Mouse (Mus musculus): Measurements from ENCODE around the gene Hist1h2bf. TPM values are rescaled to one million over a fixed set of nuclear protein-coding genes. Genes with fewer than 3 reads are reported as not detected.
A peak's percentile ranks its signal among the peaks of the same experiment; 100 is the strongest.
"Not testable (repeated sequence)": the region's sequence is repeated elsewhere in the genome, so short reads cannot be mapped to it uniquely, and the experiment has no call there.

Gene Hist1h2bf
- polyA plus RNA-seq, 1 experiment from 2014 or later = 0.97 TPM

DNA sequence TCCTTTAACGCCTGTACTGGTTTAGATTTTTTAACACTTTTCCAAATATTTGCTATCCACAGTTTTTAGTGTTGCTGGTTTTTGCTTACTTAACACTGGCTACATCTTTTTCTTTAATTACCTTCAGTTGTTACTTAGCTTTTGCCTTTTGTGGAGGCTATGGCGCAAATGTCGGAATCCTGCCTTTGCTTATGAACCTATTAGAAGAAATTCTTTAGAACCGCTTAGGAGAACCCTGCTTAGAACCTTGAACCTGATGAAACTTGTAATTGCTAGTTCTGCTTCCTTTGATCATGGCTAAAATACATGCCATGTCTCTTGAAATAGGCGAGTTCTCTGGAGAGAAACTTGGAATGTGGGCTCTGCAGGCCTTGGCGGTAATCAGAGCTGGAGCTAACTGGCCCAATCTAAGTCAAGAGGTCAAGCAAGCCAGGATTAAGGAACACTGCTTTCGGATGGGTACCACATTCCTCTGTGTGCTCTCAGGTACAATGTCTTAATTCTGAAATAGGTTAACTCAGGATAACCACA is 2.4 kb upstream of the Hist1h2bf start:
- no peaks in the 10 kb centered on the region for H3K9me3 ChIP-seq (replicated peaks)
- ATAC-seq (replicated peaks; ENCODE audit: insufficient number of reproducible peaks, insufficient read depth, low FRiP score, low read depth) = no peak
- H3K9ac ChIP-seq = peak overlapping the region; percentile 61
- peak overlapping the region; percentile 47 for H3K4me3 ChIP-seq
- H3K27me3 ChIP-seq = no peaks in the 10 kb centered on the region
- H3K27ac ChIP-seq = peak overlapping the region; percentile 77
- peak overlapping the region; percentile 73 for H3K4me2 ChIP-seq
- peaks cover 38% of the 10 kb centered on the region for H3K4me1 ChIP-seq (replicated peaks)
- no peaks in the 10 kb centered on the region for H3K36me3 ChIP-seq
- 22% methylated on average over 7 of the region's 7 CpGs for WGBS

DNA sequence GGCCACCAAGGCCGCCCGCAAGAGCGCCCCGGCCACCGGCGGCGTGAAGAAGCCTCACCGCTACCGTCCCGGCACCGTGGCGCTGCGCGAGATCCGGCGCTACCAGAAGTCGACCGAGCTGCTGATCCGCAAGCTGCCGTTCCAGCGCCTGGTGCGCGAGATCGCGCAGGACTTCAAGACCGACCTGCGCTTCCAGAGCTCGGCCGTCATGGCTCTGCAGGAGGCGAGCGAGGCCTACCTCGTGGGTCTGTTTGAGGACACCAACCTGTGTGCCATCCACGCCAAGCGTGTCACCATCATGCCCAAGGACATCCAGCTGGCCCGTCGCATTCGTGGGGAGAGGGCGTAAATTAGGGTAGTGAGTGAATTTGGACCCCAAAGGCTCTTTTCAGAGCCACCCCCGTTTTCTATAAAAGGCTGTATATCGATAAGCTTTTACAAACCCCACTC is 1.9 kb upstream of the Hist1h2bf start:
- H3K27ac ChIP-seq = peak overlapping the region; percentile 77
- H3K9me3 ChIP-seq (replicated peaks); H3K27me3 ChIP-seq; ATAC-seq (replicated peaks; ENCODE audit: insufficient number of reproducible peaks, insufficient read depth, low FRiP score, low read depth); H3K36me3 ChIP-seq: not testable (repeated sequence)
- H3K4me3 ChIP-seq = peak overlapping the region; percentile 47
- peaks cover 35% of the 10 kb centered on the region for H3K4me1 ChIP-seq (replicated peaks)
- peak overlapping the region; percentile 61 for H3K9ac ChIP-seq
- H3K4me2 ChIP-seq = peak overlapping the region; percentile 73
- 2% methylated on average over 11 of the region's 40 CpGs for WGBS

GRCm38 (mm10) chr13:23575271-23575851 is 1.4 kb upstream of the Hist1h2bf start, which contains the start of gene Hist1h3d:
TSS of gene Hist1h3d (plus strand) at chr13:23575763.
- H3K36me3 ChIP-seq = no peaks in the 10 kb centered on the region
- WGBS = 1% methylated on average over 18 of the region's 18 CpGs

GRCm38 (mm10) chr13:23574546-23575170 is 662 bp upstream of the Hist1h2bf start:
- ATAC-seq (replicated peaks; ENCODE audit: insufficient number of reproducible peaks, insufficient read depth, low FRiP score, low read depth); H3K27me3 ChIP-seq; H3K9ac ChIP-seq; H3K36me3 ChIP-seq; H3K9me3 ChIP-seq (replicated peaks): not testable (repeated sequence)
- H3K4me3 ChIP-seq = peak overlapping the region; percentile 54
- peaks cover 38% of the 10 kb centered on the region for H3K4me1 ChIP-seq (replicated peaks)
- H3K27ac ChIP-seq = peak overlapping the region; percentile 97
- H3K4me2 ChIP-seq = peak overlapping the region; percentile 73
- 1% methylated on average over 14 of the region's 39 CpGs for WGBS

More at GRCm38 (mm10) chr13:23575271-23575851, 1.4 kb upstream of the Hist1h2bf start, which contains the start of gene Hist1h3d:
- H3K4me3 ChIP-seq = peak within 1 kb of the TSS; percentile 47
- peaks cover 33% of the 10 kb centered on the region for H3K4me1 ChIP-seq (replicated peaks)
- no peaks in the 10 kb centered on the region for H3K27me3 ChIP-seq
- no peaks in the 10 kb centered on the region for H3K9me3 ChIP-seq (replicated peaks)
- H3K9ac ChIP-seq = peak within 1 kb of the TSS; percentile 61
- ATAC-seq (replicated peaks; ENCODE audit: insufficient number of reproducible peaks, insufficient read depth, low FRiP score, low read depth) = peak; percentile 53; the same call in 1 of the 2 replicates
- H3K4me2 ChIP-seq = peak within 1 kb of the TSS; percentile 73
- peak within 1 kb of the TSS; percentile 79 for H3K27ac ChIP-seq

- not testable (repeated sequence) for ATAC-seq (replicated peaks; ENCODE audit: insufficient number of reproducible peaks, insufficient read depth, low FRiP score, low read depth); H3K9me3 ChIP-seq (replicated peaks); H3K27me3 ChIP-seq; H3K36me3 ChIP-seq
- peak overlapping the region; percentile 73 for H3K4me2 ChIP-seq
- peak overlapping the region; percentile 97 for H3K27ac ChIP-seq
- H3K4me3 ChIP-seq = peak overlapping the region; percentile 54
- peaks cover 39% of the 10 kb centered on the region for H3K4me1 ChIP-seq (replicated peaks)
- H3K9ac ChIP-seq = peak overlapping the region; percentile 58
- WGBS = 13% methylated on average over 20 of the region's 20 CpGs
Observed at GRCm38 (mm10) chr13:23573034-23573897, 730 bp downstream of the Hist1h2bf start.

GRCm38 (mm10) chr13:23572218-23573033 is 1.6 kb downstream of the Hist1h2bf start:
- Histone ChIP-seq H3K36me3 (no peaks in the 10 kb centered on the region), H3K4me1 (replicated peaks) (peaks cover 39% of the 10 kb centered on the region), H3K27ac (peak overlapping the region; percentile 97), H3K9me3 (replicated peaks) (no peaks in the 10 kb centered on the region), H3K27me3 (no peaks in the 10 kb centered on the region), H3K4me2 (peak overlapping the region; percentile 73), H3K4me3 (peak overlapping the region; percentile 54), H3K9ac (peak overlapping the region; percentile 58)
- ATAC-seq (replicated peaks; ENCODE audit: insufficient number of reproducible peaks, insufficient read depth, low FRiP score, low read depth) = no peak
- WGBS = 41% methylated on average over 2 of the region's 2 CpGs

DNA sequence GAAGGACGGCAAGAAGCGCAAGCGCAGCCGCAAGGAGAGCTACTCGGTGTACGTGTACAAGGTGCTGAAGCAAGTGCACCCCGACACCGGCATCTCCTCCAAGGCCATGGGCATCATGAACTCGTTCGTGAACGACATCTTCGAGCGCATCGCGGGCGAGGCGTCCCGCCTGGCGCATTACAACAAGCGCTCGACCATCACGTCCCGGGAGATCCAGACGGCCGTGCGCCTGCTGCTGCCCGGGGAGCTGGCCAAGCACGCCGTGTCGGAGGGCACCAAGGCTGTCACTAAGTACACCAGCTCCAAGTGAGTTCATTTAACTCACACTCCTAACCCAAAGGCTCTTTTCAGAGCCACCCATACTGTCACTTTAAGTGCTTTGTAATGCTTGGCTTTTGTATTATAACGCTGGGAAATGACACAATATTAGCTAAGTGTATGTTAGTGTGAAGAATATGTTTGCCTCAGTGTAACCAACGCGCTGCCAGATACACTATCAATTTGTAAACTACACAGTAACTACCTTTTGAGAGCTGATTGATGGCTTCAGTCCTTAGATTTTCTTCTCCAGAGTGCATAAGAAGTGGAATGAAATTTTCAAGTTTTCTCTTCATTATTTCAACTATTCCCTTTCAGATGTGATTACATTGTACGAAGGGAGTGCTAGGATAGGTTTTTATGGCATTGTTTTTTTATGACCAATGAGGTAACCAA is 2.3 kb downstream of the Hist1h2bf start:
- peak overlapping the region; percentile 54 for H3K4me3 ChIP-seq
- H3K4me1 ChIP-seq (replicated peaks) = peaks cover 34% of the 10 kb centered on the region
- WGBS = under 1% methylated on average over 17 of the region's 34 CpGs
- H3K36me3 ChIP-seq; H3K27me3 ChIP-seq; H3K9me3 ChIP-seq (replicated peaks); ATAC-seq (replicated peaks; ENCODE audit: insufficient number of reproducible peaks, insufficient read depth, low FRiP score, low read depth): not testable (repeated sequence)
- H3K27ac ChIP-seq = peak overlapping the region; percentile 97
- peak overlapping the region; percentile 73 for H3K4me2 ChIP-seq
- H3K9ac ChIP-seq = peak overlapping the region; percentile 58

DNA sequence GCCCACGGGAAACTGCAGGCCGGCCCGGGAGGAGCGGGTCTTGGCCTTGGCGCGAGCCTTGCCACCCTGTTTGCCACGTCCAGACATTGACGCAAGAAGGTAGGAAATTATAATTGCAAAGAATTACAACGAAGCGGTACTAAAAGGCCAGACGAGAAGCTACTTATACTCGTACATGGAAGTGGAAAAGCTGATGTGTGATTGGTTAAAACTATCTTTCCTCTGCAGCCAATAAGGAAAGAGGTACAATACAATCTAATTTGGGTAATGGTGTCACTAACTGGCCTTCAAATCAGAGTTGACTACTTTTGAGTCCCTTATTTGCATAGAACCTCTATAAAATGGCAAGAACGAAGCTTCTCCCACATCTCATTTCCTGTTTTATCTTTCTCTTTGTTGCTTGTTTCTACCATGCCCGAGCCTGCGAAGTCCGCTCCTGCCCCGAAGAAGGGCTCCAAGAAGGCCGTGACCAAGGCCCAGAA is 2.9 kb downstream of the Hist1h2bf start, which contains the start of the genes Hist1h2ae and Hist1h2bg:
TSS of gene Hist1h2ae (minus strand) at position 199 of the 482 bp plus-strand sequence.
TSS of gene Hist1h2bg (plus strand) at position 375 of the 482 bp plus-strand sequence.
- Histone ChIP-seq H3K9ac (peak within 1 kb of the TSS; percentile 58), H3K27me3 (no peaks in the 10 kb centered on the region), H3K27ac (peak within 1 kb of the TSS; percentile 97), H3K4me2 (peak within 1 kb of the TSS; percentile 73), H3K9me3 (replicated peaks) (no peaks in the 10 kb centered on the region), H3K4me1 (replicated peaks) (peaks cover 28% of the 10 kb centered on the region), H3K36me3 (no peaks in the 10 kb centered on the region), H3K4me3 (peak within 1 kb of the TSS; percentile 54)
- peak; percentile 86 for ATAC-seq (replicated peaks; ENCODE audit: insufficient number of reproducible peaks, insufficient read depth, low FRiP score, low read depth)
- under 1% methylated on average over 18 of the region's 18 CpGs for WGBS

- Histone ChIP-seq H3K4me3 (peak overlapping the region; percentile 54), H3K4me2 (peak overlapping the region; percentile 73), H3K27ac (peak overlapping the region; percentile 97), H3K9ac (peak overlapping the region; percentile 53), H3K4me1 (replicated peaks) (peaks cover 26% of the 10 kb centered on the region)
- H3K36me3 ChIP-seq; H3K9me3 ChIP-seq (replicated peaks); H3K27me3 ChIP-seq: not testable (repeated sequence)
- 2% methylated on average over 27 of the region's 41 CpGs for WGBS
- ATAC-seq (replicated peaks; ENCODE audit: insufficient number of reproducible peaks, insufficient read depth, low FRiP score, low read depth) = 0 out of 2 replicates have a peak, but pooled peaks have one; percentile 4
Observed at GRCm38 (mm10) chr13:23570261-23571021, 3.6 kb downstream of the Hist1h2bf start.
